Mouse (Mus musculus) urinary bladder, postnatal 36 days (tissue): ENCODE data around the gene Neurod1.

Experiments
- DNase-seq, 2 experiments: peaks; one replicate each; pipeline ENCODE4 v3.0.0; 2022; ENCODE audit warnings: low spot score in 2 of 2, mixed read lengths in 1 of 2

The Neurod1 gene

GRCm38 (mm10) chr2:79443401-79443800 lies 13.2 kb downstream of the Neurod1 start:
- no peak for DNase-seq

DNA sequence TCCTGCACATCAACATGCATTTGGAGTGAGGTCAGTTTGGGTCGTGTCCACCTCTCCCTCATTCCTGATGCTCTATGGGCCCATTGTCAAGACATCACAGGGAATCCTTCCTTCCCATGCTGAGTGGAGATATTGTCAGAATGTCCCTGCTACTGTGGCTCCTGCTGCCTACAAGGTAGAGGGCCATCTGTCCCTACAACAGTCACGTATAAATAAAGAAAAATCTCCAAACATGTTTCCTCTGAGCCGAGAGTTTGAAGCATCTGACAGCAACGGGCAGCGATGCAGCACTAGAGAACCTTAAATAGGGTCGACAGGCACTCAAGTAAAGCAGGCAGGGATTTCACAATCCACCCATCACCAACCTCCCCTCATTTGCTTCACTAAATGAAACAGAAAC lies 13.6 kb downstream of the Neurod1 start:
- DNase-seq = no peak

DNA sequence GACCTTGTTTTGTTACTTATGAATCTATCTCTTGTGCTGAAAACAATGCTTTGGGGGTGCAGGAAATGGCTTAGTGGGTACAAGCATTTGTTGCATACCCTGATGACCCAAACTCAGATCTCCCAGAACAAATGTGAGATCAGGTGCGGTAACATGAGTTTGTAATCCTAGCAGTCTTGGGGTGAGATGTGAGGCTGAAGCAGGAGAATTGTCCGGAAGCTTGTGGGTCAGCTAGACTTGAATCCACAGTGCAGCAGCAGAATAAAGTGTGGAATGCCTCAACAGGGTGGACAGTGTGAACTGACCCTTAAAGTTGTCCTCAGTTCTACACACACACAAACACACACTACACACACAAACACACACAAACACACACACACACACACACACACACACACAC lies 14.3 kb downstream of the Neurod1 start:
- no peak for DNase-seq

GRCm38 (mm10) chr2:79430061-79430460 lies 26.5 kb downstream of the Neurod1 start:
- no peak for DNase-seq

GRCm38 (mm10) chr2:79429650-79430049 lies 26.9 kb downstream of the Neurod1 start:
- DNase-seq = peak in 1 of 2 experiments; percentile 43

DNA sequence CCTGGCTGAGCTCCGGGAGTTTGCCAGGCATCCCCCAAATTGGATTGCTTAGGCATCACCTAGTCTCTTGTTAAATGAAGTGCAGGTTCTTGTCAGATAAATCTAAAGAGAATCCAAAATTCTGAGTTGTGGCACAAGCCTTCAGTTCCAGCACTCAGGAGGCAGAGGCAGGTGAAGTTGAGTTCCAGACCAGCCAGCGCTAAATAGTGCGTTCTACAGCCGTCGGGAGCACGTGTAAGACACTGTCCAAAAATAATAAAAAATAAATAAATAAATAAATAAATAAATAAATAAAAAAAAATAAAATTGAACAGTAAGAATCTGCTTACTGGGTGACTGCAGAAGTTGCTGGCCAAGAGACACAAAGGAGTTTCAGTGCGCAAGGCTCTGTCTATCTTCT lies 27.4 kb downstream of the Neurod1 start:
- no peak for DNase-seq

- no peak for DNase-seq
These were observed 27.9 kb downstream of the Neurod1 start for GRCm38 (mm10) chr2:79428569-79429104.

DNA sequence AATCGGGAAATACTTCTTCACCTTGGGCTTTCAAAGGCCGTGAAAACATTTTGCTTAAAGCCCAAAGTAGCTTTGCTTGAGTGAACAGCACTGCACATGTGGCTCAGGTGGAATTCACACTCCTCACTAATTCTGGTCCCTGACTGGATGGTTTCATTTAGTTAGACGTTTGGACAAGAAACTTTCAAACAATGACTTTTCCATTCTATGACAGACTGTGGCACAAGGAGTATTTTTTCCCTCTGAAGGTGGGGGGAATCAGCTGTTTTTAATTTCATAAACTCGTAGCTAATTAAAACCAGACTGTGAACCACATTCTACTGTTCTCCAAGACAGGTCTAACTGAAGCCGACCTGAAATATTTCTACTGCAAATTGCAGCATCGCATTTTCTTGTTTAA lies 28.5 kb downstream of the Neurod1 start:
- no peak for DNase-seq

- no peak for DNase-seq
These were observed 34.9 kb downstream of the Neurod1 start for GRCm38 (mm10) chr2:79421696-79422095.

- no peak for DNase-seq
These were observed 42.0 kb downstream of the Neurod1 start for GRCm38 (mm10) chr2:79414505-79414904.

DNA sequence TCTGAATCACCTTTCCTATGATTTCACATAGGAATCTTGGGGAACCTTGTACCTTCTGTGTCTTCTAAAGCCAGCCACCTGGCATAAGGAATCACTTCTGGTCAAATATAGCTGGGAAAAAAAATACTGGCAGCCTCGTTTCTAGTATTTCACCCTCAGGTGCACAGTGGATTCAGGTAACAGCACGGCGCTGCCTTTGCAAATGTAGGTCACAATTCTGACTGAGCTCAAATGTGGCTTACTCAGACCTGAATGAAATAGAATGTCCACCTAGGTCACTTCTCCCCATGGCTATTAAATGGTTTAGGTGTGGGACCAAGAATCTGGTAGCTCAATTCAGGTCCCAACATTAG lies 45.7 kb downstream of the Neurod1 start:
- DNase-seq = no peak

- DNase-seq = no peak
These were observed 46.2 kb downstream of the Neurod1 start for GRCm38 (mm10) chr2:79410247-79410902.

- DNase-seq = no peak
These were observed 50.7 kb downstream of the Neurod1 start for GRCm38 (mm10) chr2:79405661-79406405.
